Mouse (Mus musculus) testis, postnatal 14 days (tissue): Measurements from ENCODE around the gene Kctd20.

ENCODE experiments used
- DNase-seq: peaks from one replicate; pipeline ENCODE4 v3.0.0; 2021; ENCODE audit warnings: low spot score

Kctd20 gene

GRCm38 (mm10) chr17:28951831-28952799, at the start of gene Kctd20:
Gene Kctd20 (plus strand): TSS chr17:28951950.
- peak; percentile 91 for DNase-seq

GRCm38 (mm10) chr17:28904546-28905376, 47.0 kb upstream of the Kctd20 start:
- peak; percentile 50 for DNase-seq

DNA sequence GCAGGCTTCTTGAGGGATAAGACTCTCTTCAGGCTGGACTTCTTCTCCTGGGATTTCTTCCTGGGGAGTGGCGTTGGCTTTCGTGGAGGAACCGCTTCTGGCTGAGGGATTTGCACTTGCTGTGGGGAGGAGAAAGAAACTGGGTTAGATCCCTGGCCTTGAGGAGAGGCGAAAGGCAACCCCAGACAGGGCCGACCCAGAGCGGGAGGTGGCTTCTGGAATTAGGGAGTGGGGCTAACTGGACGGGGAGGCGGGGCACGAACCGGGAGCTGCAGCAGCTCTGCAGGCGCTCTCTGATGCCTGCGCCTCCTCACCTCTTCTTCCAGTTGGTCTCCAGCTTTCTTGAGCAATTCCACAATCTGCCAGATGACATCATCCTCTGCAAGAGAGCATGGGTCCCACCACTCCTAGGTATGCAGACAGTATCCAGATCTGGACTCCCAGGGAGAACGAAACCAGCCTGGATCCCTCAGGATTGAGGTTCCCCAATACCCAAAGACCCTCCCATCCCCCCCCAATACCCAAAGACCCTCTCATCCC, 46.3 kb upstream of the Kctd20 start:
- DNase-seq: no peak

GRCm38 (mm10) chr17:28907959-28908358, 43.8 kb upstream of the Kctd20 start:
- no peak for DNase-seq

- DNase-seq: peak; percentile 73
Measured at GRCm38 (mm10) chr17:28909252-28909941, 42.4 kb upstream of the Kctd20 start.

- DNase-seq: no peak
Measured at GRCm38 (mm10) chr17:28910139-28910538, 41.6 kb upstream of the Kctd20 start.

DNA sequence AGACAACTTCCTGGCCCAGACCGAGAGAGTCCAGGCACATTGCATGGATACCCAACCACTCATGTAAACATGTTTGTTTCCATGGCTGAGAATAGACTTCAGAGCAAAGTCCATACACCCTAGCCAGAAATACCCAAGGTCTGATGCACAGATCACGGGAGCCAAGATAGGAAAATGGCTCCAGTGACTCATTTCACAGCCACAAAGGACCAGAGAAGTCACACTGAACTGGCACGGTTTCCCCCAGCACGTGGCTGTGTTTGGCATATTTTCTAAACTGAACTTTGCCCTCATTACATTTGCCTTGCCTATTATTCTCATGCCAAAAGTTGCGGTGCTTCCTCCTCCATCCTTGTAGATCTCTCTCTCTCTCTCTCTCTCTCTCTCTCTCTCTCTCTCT, 38.5 kb upstream of the Kctd20 start:
- DNase-seq: no peak

DNA sequence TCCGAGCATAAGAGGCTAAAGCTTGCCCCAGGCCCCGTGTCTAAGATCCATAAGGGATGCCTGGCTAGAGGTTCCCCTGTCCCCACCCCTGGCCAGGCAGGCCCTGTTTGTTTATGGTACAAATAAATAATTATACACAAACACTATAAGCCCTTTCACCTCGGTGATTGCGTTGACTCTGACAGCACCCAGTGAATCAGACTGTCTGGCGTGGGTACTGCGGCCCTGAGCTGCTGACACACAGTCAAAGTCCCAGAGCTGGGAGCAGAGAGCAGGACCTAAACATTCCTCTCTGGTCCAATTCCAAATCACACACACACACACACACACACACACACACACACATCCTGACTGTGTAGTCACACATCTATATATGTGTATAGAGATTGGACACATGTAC, 37.8 kb upstream of the Kctd20 start:
- no peak for DNase-seq

GRCm38 (mm10) chr17:28915060-28915628, 36.6 kb upstream of the Kctd20 start, which contains the start of gene 4930539E08Rik:
Gene 4930539E08Rik (minus strand): TSS chr17:28915324.
- DNase-seq: no peak

DNA sequence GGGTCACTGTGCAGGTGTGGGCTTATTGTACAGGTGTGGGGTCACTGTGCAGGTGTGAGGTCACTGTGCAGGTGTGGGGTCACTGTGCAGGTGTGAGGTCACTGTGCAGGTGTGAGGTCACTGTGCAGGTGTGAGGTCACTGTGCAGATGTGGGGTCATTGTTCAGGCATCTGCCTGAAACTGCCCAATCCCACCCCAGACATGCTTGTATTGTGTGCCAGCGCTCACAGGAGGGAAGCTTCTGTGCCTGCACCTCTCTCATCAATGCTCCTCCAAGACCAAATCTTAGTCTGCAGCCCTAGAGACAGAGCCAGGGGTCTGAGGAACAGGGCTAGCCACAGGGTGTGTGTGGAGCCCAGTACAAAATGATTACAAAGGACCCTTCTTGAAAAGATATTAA, 35.2 kb upstream of the Kctd20 start:
- DNase-seq: no peak

DNA sequence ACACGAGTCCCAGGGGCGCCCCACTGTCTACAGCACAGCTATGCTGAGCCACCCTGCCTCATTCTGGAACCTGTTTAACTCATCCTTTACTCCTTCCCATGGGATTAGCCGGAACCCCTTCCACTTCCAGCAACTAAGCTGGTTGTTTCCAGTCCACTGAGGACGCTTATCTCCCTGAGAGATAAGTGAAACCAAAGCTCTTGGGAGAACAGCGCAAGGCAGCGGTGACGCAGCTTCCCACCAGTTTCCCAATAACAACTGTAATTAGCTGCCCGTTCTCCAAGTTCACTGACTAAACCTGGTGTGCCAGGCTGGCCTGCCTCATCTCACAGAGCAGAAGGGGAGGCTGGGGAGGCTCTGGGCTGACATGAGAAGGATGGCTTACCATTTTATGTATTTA, 30.7 kb upstream of the Kctd20 start:
- no peak for DNase-seq

DNA sequence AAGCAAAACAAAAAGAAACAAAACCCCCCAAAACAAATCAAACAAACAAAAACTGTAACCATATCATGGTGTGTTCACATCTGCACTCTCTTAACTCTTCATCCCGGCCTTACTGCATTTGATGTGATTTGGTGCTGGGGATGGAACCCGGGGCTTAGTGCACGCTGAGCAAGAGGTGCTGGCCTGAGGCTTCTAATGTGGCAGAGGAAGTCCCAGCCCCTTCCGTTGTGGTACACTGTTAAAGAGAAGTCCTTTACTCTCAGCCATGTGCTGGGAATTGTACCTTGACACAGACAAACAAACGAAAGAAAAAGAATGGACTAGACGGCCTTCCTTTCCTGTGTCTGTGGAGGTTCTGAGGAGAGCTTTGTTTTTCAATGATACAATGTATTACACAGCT, 29.7 kb upstream of the Kctd20 start:
- DNase-seq: no peak

- no peak for DNase-seq
Measured at GRCm38 (mm10) chr17:28924957-28925595, 26.7 kb upstream of the Kctd20 start.

- DNase-seq: peak; percentile 72
Measured at GRCm38 (mm10) chr17:28926380-28926779, 25.4 kb upstream of the Kctd20 start.

GRCm38 (mm10) chr17:28926866-28927635, 24.7 kb upstream of the Kctd20 start:
- no peak for DNase-seq

GRCm38 (mm10) chr17:28928004-28928403, 23.7 kb upstream of the Kctd20 start:
- DNase-seq: no peak

DNA sequence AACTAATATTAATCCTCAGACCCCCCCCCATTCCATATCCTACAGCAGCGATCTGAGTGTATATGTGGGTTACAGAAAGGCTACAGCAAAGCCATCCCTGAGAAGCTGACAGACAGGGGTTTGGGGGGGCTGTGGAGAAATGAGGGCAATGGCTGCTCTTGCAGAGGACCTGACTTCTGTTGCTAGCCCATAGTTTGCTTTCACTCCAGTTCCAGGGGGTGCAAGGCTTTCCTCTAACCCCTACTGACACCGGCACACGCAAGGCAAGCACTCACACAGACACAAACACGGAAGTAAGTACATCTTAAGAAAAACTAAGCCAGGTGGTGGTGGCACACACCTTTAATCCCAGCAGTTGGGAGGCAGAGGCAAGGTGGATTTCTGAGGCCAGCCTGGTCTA, 22.4 kb upstream of the Kctd20 start:
- no peak for DNase-seq

DNA sequence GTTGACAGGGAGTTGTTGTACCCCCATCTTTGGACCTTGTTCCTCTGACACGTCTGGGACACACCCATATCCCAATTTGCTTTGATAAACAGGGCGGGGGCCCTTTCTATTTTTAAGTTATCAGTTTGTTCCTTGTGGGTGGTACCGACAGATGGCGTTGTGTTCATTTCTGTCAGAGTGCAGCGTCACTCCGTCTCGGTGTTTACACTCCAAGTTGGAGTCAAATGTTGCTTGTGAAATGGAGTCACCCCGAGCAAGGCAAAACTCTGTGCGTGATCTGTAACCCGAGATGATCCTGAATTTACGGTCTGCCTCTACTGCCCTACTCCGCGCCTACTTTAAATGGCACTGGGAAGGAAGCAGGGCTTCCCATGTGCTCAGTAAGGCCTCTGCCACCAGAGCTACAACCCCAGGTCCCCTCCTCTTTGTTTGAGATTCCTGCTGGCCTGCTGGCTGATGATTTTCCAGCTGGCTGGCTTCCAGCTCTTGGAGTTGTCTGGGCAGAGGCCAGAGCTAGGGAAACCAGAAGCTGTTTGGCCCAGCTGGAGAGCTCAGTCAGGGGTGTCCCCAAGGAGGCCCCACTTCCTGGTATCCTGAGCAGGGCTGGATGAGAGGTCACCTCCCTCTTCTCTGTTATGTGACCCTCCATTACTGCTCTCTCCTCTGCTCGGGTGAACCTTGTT, 21.2 kb upstream of the Kctd20 start:
- peak; percentile 67 for DNase-seq

DNA sequence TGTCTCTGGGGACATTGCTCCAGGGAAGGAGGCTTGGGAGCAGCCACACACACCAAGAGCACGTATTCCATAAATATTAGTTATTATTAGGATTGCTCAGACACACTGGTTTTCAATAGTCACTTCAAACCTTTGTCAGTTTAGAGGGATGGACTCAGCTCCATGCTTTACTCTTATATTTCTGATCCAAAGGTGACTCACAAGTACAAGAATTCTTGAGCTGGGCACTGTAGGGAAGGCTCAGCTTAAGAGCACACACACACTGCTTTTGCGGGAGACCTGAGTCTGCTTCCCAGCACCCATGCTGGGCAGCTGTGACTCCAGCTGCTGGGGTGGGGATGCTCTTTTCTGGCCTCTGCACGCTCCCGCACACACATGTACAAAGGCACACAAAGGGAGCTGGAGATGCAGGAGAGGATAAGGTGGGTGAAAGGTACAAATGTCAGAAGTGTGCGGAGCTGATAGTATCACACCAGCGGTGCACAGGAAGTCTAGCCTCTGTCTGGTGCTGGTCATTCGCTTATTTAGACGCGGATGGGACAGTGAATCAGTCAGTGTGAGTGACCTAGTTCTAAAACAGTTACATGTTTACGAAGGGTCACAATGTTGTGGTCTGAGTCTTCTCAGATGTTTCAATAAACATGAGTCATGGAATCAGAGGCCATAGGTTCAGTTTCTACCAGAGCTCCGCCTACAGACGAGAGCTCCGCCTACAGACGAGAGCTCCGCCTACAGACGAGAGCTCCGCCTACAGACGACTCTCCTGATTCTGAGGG, 20.1 kb upstream of the Kctd20 start:
- no peak for DNase-seq
